Mouse (Mus musculus): ENCODE results near the gene Elf1.

GRCm38 (mm10) chr14:79606392-79606791 lies 125.4 kb downstream of the Elf1 start:
- TF ChIP-seq TCF12 (IDR thresholded peaks at IDR 0.05; ENCODE audit: low read depth, low read length) (no peak), USF1 (IDR thresholded peaks at IDR 0.05; ENCODE audit: low read depth, low read length) (no peak), POLR2A (IDR thresholded peaks at IDR 0.05; ENCODE audit: control insufficient read depth in 1 of 2, insufficient read depth in 1 of 2, low read depth in 1 of 2, low read length in 2 of 2, poor library complexity in 1 of 2) (no peak), ZKSCAN1 (IDR thresholded peaks at IDR 0.05; ENCODE audit: low read depth, low read length) (no peak), CTCF (IDR thresholded peaks at IDR 0.05 in 2 of 3, conservative IDR thresholded peaks at IDR 0.05 in 1 of 3; ENCODE audit: control insufficient read depth in 1 of 3, insufficient read depth in 1 of 3, low read depth in 2 of 3, low read length in 3 of 3, poor library complexity in 1 of 3, severe bottlenecking in 1 of 3) (no peak), EP300 (IDR thresholded peaks at IDR 0.05; ENCODE audit: low read depth in 1 of 2, low read length in 2 of 2) (no peak), KAT2A (conservative IDR thresholded peaks at IDR 0.05; ENCODE audit: low read depth, low read length) (no peak), TAL1 (IDR thresholded peaks at IDR 0.05; ENCODE audit: low read length) (no peak), TBP (IDR thresholded peaks at IDR 0.05; ENCODE audit: low read depth, low read length) (no peak), NELFE (IDR thresholded peaks at IDR 0.05; ENCODE audit: low read depth, low read length) (no peak)

Data from MEL (cell line).